Mouse (Mus musculus) leukemia stem cell, adult 10-12 weeks (primary cell): ENCODE data around the gene Gm21834. TPM values are rescaled to one million over a fixed set of nuclear protein-coding genes. Genes with fewer than 3 reads are reported as not detected.

Experiments
- polyA plus RNA-seq: library from polyadenylated mRNA; stranded (reverse); fragments of >175 nt; gene quantifications from 2 replicates; pipeline ENCODE4 v1.2.3, GENCODE M21; 2012; ENCODE audit warnings: low replicate concordance

Gm21834 gene
- polyA plus RNA-seq, result not detected in 2 replicates

DNA sequence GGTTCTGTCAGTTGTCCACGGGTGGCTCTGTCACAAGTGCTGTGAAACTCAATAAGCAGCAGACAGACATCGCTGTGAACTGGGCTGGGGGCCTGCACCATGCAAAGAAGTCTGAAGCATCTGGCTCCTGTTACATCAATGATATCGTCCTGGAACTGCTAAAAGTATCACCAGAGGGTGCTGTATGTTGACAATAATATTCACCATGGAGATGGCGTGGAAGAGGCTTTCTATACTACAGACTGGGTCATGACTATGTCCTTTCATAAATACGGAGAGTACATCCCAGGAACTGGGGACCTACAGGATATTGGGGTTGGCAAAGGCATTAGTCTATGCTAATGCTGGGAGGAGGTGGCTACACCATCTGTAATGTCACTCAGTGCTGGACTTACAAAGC, at the start of gene Gm21834:
Gene Gm21834, minus strand, starts transcription at position 101 of the 400 bp plus-strand sequence.

DNA sequence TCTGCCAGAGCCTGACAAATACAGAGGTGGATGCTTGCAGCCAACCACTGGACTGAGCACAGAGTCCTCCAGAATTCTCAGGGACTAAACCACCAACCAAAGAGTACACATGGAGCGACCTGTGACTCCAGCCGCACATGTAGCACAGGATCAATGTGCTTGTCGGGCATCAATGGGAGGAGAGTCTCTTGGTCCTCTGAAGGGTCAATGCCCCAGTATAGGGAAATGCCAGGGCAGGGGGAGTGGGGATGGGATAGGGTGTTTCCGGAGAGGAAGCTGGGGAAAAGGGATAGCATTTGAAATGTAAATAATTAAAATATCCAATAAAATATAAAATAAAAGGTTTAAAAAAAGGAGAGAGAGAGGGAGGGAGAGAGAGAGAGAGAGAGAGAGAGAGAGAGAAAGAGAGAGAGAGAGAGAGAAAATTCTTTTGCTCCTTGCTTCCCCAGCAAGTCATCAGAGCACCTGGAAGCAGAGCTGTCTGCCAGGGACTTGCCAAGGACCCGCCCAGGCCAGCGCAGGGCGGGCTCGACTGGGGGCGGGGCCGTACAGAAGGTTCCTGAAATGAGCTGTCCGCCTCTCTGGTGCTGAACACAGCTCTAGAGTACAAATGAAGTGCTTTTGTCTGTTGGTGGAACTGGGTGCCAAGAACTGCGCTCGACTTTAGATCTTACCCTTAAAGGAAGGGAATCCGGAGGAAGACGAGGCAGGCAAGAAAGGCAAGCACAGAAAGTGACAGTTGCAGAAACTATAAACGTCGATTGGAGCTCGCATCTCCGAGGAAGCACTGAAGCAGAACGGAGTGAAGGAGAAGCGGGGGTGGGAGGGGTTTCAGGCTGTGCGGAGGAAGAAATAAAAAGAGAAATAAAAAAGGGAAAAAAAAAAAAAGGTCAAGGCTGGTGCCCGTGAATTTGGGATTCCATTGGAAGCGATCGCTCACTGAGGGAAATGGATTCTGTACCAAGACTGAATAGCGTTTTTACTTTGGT, 26.9 kb upstream of the Gm21834 start, which contains the start of gene Cntnap5c:
Gene Cntnap5c, plus strand, starts transcription at position 949 of the 989 bp plus-strand sequence.

Other genes with a start within 250 kb of the Gm21834 start
- gene Vmn2r120, start 196.7 kb downstream of the Gm21834 start, polyA plus RNA-seq, result 0.01 TPM in 1 of 2 replicates, not detected in the other
- not detected in 2 replicates for gene Cntnap5c, start 27.4 kb upstream of the Gm21834 start, polyA plus RNA-seq